Mouse (Mus musculus) kidney, adult 2 months (tissue): ENCODE measurements around the gene Ctnna2. TPM values are rescaled to one million over a fixed set of nuclear protein-coding genes. Genes with fewer than 3 reads are reported as not detected.

Experiments
- DNase-seq: peaks from one replicate; pipeline ENCODE4 v3.0.0; 2021
- H3K27ac ChIP-seq: fragments of 200-500 bp; 2 replicates; pipeline ENCODE4 v1.5.1; 2012; ENCODE audit warnings: low read depth, low read length, control low read depth, inconsistent platforms; ENCODE audit not compliant: insufficient read depth
- H3K27me3 ChIP-seq: fragments of 200-500 bp; replicated peaks from 2 replicates; pipeline ENCODE4 v1.6.1; 2012; ENCODE audit warnings: mild to moderate bottlenecking, moderate library complexity, low read length, inconsistent platforms; ENCODE audit not compliant: control insufficient read depth, insufficient read depth
- H3K36me3 ChIP-seq: fragments of 200-500 bp; 2 replicates; pipeline ENCODE4 v1.6.1; 2012; ENCODE audit warnings: mild to moderate bottlenecking, moderate library complexity, low read length, inconsistent platforms; ENCODE audit not compliant: control insufficient read depth, insufficient read depth
- H3K4me1 ChIP-seq: fragments of 200-500 bp; 2 replicates; pipeline ENCODE4 v1.6.1; 2011; ENCODE audit warnings: low read length; ENCODE audit not compliant: control insufficient read depth, insufficient read depth
- H3K4me3 ChIP-seq: fragments of 200-500 bp; 2 replicates; pipeline ENCODE4 v1.5.1; 2011; ENCODE audit warnings: mild to moderate bottlenecking, low read depth, low read length, control low read depth; ENCODE audit not compliant: insufficient read depth
- CTCF ChIP-seq: fragments of 200-500 bp; conservative IDR thresholded peaks from 2 replicates; pipeline ENCODE4 v1.5.1; 2011; ENCODE audit warnings: low read depth, mild to moderate bottlenecking, control low read depth, low read length, moderate library complexity, mixed read lengths; ENCODE audit not compliant: insufficient read depth, insufficient read length
- POLR2A ChIP-seq: fragments of 200-500 bp; IDR thresholded peaks from one replicate; pipeline ENCODE4 v1.6.1; 2011; ENCODE audit warnings: low read depth, low read length, control low read depth
- WGBS: fragments of 180-500 bp; shearing (Covaris S2); methylation state at CpG from one replicate; pipeline ENCODE4 v1.1.7; 2018; 5-methylcytosine and 5-hydroxymethylcytosine counted together
- polyA plus RNA-seq: library from polyadenylated mRNA; depleted of rRNA; stranded (reverse); fragments of >200 nt; gene quantifications from 2 replicates; pipeline ENCODE4 v1.2.3, GENCODE M21; 2012; rRNA removed

The Ctnna2 gene
- 0.33 and 0.80 TPM in 2 replicates for polyA plus RNA-seq

DNA sequence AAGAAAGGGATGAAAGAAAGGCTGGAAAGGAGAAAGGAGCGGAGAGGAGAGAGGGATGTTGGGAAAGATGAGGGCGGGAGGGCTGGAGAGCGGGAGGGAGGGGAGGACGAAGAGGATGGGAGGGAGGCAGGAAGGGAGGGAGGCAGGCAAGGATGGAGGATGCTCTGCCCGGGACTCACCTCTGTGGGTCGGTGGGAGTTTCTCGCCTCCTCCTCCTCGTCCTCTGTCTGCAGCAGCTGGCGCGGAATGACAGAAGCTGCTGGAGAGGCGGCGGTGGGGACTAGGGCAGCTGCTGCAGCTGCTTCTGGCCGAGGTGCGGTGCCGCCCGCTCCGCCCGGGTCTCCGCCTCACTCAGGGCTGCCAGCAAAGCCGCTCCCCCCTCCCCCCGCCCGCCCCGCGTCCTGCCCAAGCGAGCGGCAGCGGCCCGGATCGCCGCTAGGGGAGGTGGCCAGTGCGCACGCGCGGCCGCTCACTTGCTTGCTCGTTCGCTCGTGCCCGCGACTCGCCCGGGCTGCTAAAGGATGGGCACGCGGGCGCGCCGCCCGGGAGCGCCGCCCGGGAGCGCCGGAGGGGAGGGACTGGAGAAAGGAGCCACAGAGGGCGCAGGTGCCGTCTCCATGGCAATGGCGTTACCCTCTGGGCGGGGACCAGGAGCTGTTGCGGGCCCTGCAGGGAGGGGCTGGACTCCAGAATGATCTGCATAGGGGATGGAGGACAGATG lies at the start of gene Ctnna2:
Ctnna2 (minus strand) TSS at position 459 of the 721 bp plus-strand sequence.
- under 1% methylated on average over 50 of the region's 58 CpGs for WGBS
- TF ChIP-seq POLR2A (no peak), CTCF (no peak)

DNA sequence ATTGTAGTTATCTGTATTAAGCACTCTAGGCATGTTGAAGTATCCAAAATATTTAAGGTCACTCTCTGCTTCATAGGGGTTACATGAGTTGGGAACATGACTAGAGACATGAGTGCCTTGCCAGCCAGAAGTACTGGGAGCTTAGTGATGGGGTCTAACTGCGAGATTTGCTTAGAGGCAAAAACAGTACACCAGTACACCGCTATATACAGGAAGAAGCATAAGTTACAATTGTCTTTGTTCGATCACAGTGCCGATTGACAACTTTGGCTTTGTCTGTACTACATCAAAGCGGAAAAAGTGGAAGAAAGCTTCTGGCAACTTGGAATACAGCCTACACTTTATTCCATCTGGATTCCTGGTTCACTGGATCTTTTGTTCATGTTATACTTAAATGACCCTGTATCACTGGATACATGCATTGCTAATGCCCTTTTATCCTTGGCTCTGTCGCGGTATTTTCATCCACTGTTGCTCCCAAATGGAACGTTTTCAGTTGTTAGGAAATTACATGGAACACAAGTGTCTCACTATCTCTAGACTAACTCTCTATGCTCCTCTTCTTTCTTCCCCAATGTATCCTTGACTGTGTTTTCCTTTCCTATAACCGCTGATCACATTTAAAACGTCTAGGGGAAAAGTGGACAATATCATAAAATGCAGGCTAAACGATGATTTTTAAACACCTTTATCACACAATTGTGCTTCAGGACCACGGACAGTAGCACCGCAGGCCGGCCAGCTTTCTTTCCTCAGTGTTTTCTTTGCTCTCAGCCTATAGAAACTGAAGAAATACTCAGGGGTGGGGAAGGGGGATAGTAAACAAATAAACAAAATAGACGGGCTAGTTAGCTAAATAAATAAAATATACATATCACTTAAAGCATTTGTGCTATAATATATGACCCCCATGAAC lies 896 bp upstream of the Ctnna2 start:
- 16% methylated on average over 15 of the region's 15 CpGs for WGBS
- Histone ChIP-seq H3K4me1 (no peaks in the 10 kb centered on the region), H3K27me3 (no peaks in the 10 kb centered on the region), H3K27ac (no peak overlapping the region), H3K36me3 (no peaks in the 10 kb centered on the region), H3K4me3 (no peak overlapping the region)
- no peak for DNase-seq
- no peak for TF ChIP-seq POLR2A

More for the DNA sequence above, at the start of gene Ctnna2:
- DNase-seq = peak; percentile 28
- Histone ChIP-seq H3K27me3 (no peaks in the 10 kb centered on the region), H3K4me3 (no peak within 1 kb of the TSS; the same call in 1 of the 2 replicates), H3K36me3 (no peaks in the 10 kb centered on the region), H3K4me1 (no peaks in the 10 kb centered on the region), H3K27ac (no peak within 1 kb of the TSS)

DNA sequence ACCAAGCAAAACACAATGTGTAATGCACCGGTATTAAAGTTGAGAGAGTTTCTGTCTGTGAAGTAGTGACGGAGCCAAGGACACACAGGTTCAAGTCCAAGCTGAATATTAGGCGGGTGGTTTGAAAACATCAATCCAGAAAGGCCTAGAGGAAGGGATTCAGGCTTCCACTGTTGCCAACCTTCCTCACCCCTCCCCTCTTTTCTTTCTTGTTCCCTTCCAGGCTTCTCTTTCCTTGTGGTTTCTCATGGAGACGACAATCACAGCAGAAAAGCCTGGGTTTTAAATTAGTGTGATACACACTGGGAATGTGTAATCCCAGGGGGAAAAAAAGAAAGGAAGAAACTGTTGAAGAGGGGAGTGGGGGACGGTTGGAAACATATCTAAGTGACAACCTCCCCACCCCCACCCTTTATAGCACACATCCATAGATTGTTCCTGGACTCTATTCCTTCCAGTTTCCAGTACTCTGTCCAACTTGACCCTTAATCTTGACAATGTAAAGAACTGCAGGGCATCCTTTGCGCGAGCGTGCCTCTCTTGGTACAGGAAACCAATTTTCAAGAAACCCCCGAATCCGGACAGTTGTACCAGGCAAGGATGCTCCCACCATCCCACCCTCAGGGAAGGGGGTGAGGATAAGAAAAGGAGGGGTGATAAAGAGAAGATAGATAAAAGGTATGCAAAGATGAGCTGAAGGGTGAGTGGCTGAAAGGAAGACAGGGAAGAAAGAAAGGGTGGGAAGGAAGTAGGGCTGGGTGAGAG lies 841 bp downstream of the Ctnna2 start:
- Histone ChIP-seq H3K36me3 (no peaks in the 10 kb centered on the region), H3K4me1 (no peaks in the 10 kb centered on the region), H3K27me3 (no peaks in the 10 kb centered on the region), H3K27ac (no peak overlapping the region), H3K4me3 (no peak overlapping the region)
- TF ChIP-seq POLR2A = no peak
- no peak for TF ChIP-seq CTCF
- no peak for DNase-seq
- 21% methylated on average over 10 of the region's 10 CpGs for WGBS

DNA sequence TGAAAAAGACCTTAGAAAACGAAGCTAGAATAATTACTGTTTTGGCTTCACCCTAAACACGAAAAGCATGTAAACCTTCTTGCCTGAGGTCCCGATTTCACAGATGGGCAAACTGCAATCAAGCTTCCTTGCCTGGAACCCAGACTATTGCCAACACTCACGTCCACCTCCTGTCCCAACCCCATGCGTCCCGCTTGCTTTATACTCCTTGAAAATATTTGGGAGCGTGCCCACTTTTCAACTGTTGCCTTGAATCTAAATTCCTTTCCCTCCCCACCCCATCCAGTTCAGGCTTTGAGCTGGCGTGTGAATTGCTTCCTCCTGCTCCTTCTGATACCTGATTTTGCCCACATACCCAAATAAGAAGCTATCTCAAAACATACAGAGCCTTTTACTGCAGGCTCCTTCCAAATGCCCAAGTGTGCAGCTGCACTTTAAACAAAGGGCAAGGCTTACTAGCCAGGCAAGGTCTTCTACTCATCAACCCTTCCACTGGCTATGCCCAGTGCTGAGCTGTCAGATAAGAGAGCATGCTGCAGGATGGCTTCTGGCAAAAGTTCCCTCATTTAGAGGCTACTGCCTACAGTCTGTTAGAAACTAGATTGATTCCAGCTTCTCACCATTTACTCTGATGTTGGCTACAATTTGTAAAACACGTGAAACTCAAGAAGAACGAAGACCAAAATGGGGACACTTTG lies 8.8 kb downstream of the Ctnna2 start:
- Histone ChIP-seq H3K4me3 (no peak overlapping the region), H3K4me1 (no peaks in the 10 kb centered on the region), H3K27me3 (no peaks in the 10 kb centered on the region), H3K36me3 (no peaks in the 10 kb centered on the region), H3K27ac (no peak overlapping the region)
- TF ChIP-seq POLR2A = no peak
- TF ChIP-seq CTCF = no peak
- 64% methylated on average over 10 of the region's 10 CpGs for WGBS
- no peak for DNase-seq

DNA sequence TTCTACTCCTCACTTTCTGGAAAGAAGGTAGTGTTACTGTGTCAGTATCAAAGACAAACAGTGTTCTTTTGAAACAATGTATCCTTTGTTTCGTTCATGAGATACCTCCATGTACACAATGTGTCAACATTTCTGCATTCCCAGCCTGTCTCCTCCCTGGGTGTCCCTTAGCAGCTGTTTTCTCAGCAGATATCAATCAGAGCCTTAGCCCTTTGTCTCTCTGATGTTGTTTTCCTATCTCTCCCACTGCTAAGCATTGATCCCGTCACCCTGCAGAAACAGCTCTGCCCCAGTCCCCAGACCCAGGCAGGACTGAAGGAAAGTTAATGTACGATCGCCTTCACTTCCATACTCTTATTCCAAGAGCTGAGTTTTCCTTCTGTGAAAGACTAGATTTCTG lies 9.7 kb downstream of the Ctnna2 start:
- H3K27me3 ChIP-seq = no peaks in the 10 kb centered on the region
- H3K4me3 ChIP-seq = no peak overlapping the region
- no peak overlapping the region for H3K27ac ChIP-seq
- 54% methylated on average over 4 of the region's 4 CpGs for WGBS
- no peak for DNase-seq
- H3K36me3 ChIP-seq = no peaks in the 10 kb centered on the region
- TF ChIP-seq POLR2A (no peak), CTCF (no peak)
- H3K4me1 ChIP-seq = no peaks in the 10 kb centered on the region

DNA sequence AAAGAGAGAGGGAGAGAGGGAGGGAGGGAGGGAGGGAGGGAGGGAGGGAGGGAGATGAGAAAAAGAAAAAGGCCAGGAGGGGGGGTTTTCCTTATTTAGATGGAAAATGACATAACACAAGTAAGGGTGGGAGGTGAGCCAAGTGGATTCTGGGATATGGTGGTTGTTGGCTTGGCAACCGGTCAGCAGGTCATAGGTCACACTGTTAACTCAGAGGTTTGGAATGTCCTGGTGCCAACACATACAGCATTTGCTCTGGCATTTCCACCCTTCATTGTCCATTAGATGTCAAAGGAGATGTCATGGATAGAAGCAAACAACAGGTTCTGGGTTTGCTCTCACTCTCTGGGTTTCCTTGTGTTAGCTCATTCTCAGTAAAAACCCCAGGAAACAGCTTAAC lies 17.5 kb downstream of the Ctnna2 start:
- Histone ChIP-seq H3K27me3 (no peaks in the 10 kb centered on the region), H3K4me3 (no peak overlapping the region), H3K27ac (no peak overlapping the region), H3K4me1 (no peaks in the 10 kb centered on the region), H3K36me3 (no peaks in the 10 kb centered on the region)
- DNase-seq = no peak
- TF ChIP-seq POLR2A (no peak), CTCF (no peak)
- WGBS = 47% methylated on average over 1 of the region's 1 CpGs
